Mouse (Mus musculus): Measurements from ENCODE around the gene Calu.
"Not testable (repeated sequence)": the region's sequence is repeated elsewhere in the genome, so short reads cannot be mapped to it uniquely, and the experiment has no call there.

The Calu gene

GRCm38 (mm10) chr6:29347665-29348370 is at the start of gene Calu:
Gene Calu, plus strand, starts transcription at chr6:29348069.
- peak; percentile 100 for DNase-seq (ENCODE audit: low spot score)

DNA sequence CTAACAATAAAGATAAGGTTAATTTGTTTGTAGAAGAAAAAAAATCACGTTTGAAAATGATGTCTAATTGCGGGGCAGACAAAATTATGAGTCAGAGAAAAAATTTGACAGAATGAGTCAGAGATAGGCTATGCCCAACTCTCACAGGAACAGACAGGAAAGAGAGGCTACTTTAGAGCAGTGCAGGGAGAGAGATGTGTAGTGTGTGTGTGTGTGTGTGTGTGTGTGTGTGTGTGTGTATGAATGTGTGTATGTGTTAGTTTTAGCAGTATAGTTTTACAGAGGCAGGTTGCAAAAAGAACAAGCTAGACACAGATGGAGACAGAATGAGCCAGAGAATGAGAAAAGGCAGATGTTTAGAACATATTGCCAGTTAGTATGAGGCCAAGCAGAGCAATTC is 48.8 kb upstream of the Calu start:
- no peak for DNase-seq (ENCODE audit: low spot score)

DNA sequence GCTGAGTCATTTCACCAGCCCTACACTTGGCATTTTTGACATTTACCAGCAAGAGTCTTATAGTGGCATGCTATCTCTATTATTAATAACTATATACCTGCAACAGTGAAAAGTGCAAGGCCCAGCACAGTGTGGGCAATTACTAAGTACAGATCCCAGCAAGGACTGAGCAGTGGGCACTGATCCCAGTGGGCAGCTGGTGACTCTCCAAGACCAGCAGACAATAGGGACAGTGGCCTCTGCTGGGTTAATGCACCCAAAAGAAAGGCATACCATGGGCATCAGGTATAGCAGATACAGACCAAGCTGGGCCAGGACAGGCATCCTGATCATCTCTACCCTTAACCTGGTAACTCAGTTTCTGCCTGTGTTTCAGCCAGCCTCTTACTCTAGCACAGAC is 44.6 kb upstream of the Calu start:
- no peak for DNase-seq (ENCODE audit: low spot score)

DNA sequence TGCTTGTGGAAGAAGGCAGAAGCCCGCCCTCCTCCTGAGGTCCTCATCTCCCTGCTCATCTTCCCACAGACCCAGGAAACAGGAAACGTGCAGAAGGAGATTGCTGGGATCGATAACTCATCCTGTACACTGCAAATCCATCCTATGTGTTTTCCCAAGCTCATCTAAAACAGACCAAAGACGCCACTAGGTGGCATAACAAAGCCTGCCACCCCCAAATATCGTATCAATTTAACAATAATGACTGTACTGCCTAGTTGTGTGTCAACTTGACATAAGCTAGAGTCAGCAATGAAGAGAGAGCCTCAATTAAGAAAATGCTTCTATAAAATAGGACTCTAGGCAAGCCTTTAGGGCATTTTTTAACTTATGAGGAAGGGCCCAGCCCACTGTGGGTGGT is 44.1 kb upstream of the Calu start:
- no peak for DNase-seq (ENCODE audit: low spot score)

DNA sequence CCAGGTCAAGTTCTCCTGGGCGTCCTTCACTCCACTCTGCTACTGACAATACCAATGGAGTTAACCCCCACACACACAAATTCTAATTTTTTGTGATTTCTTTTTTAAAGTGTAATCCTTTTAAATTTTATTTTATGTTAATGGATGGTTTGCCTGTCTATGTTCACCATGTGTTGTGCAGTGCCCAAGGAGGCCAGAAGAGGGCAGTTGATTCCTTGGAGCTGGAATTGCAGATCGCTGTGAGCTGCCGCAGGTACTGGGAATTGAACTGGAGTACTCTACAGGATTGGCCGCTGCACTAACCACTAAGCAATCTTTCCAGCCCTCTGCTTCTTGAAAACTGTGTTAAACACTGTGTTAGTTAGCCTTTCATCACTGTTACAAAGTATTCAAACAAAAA is 42.4 kb upstream of the Calu start:
- no peak for DNase-seq (ENCODE audit: low spot score)

GRCm38 (mm10) chr6:29308846-29309605 is 38.8 kb upstream of the Calu start:
- DNase-seq (ENCODE audit: low spot score) = no peak

DNA sequence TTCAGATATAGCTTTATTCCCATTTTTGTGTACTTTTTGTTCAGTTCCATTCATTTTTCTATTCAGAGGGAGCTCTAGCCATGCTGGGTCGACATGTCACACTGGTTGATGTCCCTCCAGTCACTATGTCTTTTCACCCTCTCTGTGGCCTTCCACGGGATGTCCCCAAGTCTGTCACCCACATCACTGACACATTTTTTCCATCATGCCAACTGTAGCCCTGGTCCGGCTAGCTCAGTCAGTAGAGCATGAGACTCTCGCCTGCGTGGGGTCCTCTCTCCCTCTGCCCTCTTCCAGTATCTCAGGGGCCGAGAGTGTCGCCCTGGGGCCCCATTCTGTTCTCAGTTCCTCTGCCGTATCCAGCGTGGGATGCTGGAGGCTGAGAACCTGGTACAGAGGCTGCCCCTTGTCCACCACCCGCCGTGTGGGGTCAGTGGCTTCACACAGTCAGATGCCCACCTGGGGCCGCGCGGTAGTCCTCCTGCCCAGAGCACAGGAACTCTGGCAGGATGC is 34.1 kb upstream of the Calu start:
- no peak for DNase-seq (ENCODE audit: low spot score)

DNA sequence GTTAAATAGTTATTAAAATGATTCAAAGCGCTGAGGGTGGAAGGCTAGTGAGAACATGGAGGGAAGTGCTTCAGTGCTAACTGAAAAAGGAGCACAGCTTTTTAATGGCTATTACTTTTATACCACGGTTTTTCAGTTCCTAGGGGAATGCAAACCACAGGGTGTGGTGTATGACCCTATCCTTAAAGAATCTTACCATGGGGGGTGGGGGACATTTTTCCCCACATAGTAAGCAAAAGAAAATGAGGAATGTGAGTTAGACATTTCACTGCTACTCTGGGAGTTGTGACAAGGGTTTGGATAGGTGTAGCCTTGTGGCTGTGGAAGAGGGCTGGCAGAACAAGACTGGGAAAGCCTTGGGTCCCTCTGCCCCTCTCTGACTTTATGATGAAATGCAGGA is 30.6 kb upstream of the Calu start:
- DNase-seq (ENCODE audit: low spot score) = no peak

DNA sequence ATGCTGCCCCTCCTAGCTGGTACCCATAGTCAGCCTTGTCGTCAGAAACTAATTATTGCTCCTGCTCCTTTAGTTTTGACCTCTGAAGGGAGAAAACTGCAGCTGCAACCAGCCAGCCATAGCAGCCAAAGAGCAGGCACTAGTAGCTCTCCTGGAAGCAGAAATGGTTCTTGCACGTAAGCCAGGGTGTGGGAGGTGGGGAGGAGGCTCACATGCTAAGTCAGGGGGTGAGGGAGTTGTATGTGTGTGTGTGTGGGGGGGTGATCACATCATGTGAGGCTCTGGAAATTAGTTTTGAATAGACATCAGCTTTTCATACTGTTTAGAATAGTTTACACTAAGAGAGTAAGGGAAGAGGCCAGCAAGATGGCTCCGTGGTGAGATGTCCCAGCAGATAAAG is 29.9 kb upstream of the Calu start:
- DNase-seq (ENCODE audit: low spot score) = no peak

DNA sequence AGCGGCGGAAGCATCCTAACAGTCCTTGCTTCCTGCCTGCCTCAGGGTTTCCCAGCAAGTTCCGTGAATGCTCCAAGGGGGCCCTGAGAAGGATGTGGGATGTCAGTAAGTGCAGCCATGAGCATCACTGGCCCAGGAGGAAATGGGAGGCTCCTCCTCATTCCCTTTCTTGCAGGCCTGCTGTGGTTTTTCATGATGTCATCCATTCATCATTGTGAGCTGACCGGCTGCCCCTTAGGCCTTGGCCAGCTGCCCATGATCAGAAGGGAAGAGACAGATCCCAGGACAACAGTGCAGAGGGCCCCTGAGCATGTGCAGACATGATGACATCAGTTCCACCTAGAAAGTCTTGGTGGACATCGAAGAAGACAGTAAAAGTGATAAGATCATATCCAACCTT is 29.0 kb upstream of the Calu start, which contains the start of gene Fam71f1:
TSS of gene Fam71f1 (plus strand) at position 262 of the 400 bp plus-strand sequence.
- no peak for DNase-seq (ENCODE audit: low spot score)

DNA sequence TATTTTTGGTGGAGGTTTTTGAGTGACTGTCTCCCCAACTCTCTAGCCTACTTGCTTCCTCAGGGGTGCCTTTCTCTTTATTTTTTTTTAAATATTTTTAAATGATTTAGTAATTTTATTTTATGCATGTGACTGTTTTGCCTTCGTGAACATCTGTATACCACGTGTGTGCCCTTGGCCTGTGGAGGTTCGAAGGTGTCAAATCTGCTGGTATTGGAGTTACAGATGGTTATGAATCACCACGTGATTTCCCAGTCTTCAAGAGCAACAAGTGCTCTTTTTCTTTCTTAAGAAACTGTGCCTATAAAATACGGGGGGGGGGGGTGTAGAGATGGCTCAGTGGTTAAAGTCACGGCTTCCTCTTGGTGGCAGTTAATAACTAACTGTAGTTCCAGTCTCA is 26.3 kb upstream of the Calu start:
- no peak for DNase-seq (ENCODE audit: low spot score)

- no peak for DNase-seq (ENCODE audit: low spot score)
Measured at GRCm38 (mm10) chr6:29322147-29322546, 25.7 kb upstream of the Calu start.

GRCm38 (mm10) chr6:29322735-29323134 is 25.1 kb upstream of the Calu start:
- DNase-seq (ENCODE audit: low spot score) = no peak

- DNase-seq (ENCODE audit: low spot score) = no peak
Measured at GRCm38 (mm10) chr6:29326961-29327360, 20.9 kb upstream of the Calu start.

DNA sequence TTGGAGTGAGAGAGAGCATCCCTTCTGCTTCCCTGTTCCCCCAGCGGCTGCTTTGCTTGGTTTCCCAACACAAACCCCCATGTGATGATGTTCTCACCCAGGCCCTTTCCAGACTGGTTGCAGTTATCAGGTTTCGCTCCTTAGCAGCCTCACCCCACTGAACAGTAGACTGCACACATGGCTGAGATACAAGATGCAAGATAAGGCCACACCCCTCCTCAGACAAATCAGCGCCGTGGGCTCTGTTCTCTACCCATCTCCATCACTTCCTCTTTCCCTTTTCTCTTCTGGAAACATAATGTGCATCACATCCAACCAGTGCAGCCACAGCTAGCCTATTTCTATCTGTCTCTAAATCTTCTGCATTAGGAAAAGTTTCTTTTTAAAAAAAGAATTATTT is 18.4 kb upstream of the Calu start:
- no peak for DNase-seq (ENCODE audit: low spot score)

DNA sequence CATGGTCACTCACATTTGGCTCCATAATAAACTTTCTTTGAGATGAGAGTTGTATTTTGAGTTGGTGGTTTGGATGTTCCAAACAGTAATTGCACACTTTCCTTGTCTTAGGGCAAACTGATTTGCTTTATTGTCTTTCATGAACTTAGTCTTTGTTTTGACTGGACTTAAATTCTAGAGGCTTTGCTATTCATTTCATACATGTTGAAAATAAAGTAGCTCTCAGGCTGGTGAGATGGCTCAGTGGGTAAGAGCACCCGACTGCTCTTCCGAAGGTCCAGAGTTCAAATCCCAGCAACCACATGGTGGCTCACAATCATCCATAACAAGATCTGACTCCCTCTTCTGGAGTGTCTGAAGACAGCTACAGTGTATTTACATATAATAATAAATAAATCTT is 1.4 kb upstream of the Calu start:
- DNase-seq (ENCODE audit: low spot score) = not testable (repeated sequence)

DNA sequence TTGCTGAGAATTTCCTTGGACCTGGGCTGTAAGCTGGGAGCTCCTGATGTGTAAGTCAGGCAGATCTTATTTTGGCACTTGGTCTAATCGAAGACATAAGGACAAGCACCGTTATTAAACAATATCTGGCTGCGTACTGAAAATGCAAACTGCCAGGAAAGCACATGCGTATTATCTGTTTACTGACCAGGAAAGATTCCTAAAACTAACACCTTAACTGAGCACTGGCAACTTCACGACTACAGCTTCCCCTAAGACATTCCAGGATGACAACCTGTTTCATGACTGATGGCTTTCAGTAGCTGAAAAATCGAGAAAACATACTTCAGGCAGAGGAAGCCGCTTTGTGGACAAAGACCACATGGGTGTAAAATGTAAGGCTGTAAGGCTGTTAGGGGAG is 680 bp upstream of the Calu start:
- no peak for DNase-seq (ENCODE audit: low spot score)

- DNase-seq (ENCODE audit: low spot score) = no peak
Measured at GRCm38 (mm10) chr6:29348371-29348724, 479 bp downstream of the Calu start.

DNA sequence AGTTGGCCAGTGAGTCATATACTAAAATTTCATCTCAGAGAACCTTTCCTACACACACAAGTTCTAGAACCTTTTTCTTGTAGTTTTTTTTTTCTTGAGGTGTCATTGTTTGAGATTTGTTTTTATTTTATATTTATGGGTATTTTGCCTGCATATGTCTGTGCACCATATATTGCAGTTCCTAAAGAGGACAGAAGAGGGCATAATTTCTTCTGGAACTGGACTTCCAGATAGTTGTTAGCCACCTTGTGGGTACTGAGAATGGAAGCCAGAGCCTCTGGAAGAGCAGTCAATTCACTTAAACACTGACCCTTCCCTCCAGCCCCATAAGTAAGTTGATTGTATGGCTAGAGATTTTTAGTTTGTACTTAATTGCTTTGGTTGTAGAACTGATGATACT is 3.7 kb downstream of the Calu start:
- no peak for DNase-seq (ENCODE audit: low spot score)

- no peak for DNase-seq (ENCODE audit: low spot score)
Measured at GRCm38 (mm10) chr6:29352816-29353215, 4.9 kb downstream of the Calu start.

DNA sequence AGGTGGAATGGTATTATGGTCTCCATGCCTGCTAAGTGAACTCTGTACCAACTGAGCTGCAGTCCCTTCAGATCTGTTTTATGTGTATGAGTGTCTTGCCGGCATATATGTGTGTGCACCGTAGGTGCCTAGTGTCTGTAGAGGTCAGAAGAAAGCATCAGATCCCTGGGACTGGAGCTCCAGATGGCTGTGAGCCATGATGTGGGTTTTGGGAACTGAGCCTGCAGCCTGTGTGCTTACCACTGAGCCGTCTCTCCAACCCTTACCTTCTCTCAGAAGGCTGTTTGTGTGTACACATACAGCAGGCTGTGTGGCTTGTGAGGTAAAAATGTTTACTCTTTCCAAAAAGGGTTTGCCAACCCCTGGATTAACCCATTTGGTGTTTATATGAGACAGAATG is 11.5 kb downstream of the Calu start:
- DNase-seq (ENCODE audit: low spot score) = no peak

DNA sequence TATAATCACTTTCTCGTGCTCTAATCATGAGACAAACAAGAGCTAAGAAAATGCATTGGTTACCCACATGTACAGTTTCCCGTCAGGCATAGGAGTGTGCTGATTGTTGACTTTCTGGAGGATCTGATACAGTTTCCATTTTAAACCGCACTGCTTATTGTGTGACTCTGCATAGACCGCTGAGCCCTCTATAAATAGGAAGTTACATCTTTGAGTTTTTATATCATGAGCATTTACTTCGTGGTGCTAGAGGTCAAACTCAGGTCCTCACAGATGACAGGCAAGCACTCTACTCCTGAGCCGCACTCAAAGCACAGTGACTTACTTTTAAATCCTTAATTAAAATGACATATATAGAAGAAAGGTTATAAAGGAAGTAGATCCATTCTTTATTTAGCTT is 12.3 kb downstream of the Calu start:
- no peak for DNase-seq (ENCODE audit: low spot score)

GRCm38 (mm10) chr6:29362246-29363128 is 14.6 kb downstream of the Calu start:
- DNase-seq (ENCODE audit: low spot score) = no peak
